Mouse (Mus musculus) activated CD4-positive, CD25-positive, alpha-beta regulatory T cell, adult 4 months (primary cell): ENCODE data around the gene Tctn3. TPM values are rescaled to one million over a fixed set of nuclear protein-coding genes. Genes with fewer than 3 reads are reported as not detected.

ENCODE experiments used
- ATAC-seq: one replicate; pipeline ENCODE4 v1.8.0; 2017
- polyA plus RNA-seq, 2 experiments: library from polyadenylated mRNA; unstranded; fragments of 100-300 nt; shearing (Covaris generic); gene quantifications; one replicate each; pipeline ENCODE4 v1.2.1; 2017

Tctn3 gene
- polyA plus RNA-seq, 2 experiments from 2014 or later, result 6.5 to 7.2 TPM

- no peak for ATAC-seq
These were observed 57.7 kb downstream of the Tctn3 start for GRCm38 (mm10) chr19:40554343-40554742.

- no peak for ATAC-seq
These were observed 58.2 kb downstream of the Tctn3 start for GRCm38 (mm10) chr19:40553849-40554248.

GRCm38 (mm10) chr19:40553014-40553789 is 58.8 kb downstream of the Tctn3 start:
- ATAC-seq, result no peak

GRCm38 (mm10) chr19:40549516-40550135 is 62.4 kb downstream of the Tctn3 start:
- no peak for ATAC-seq

GRCm38 (mm10) chr19:40548796-40549515 is 63.1 kb downstream of the Tctn3 start:
- no peak for ATAC-seq

- no peak for ATAC-seq
These were observed 63.6 kb downstream of the Tctn3 start for GRCm38 (mm10) chr19:40548386-40548785.

Other genes starting within 250 kb of the Tctn3 start
- 10 to 100 TPM; 14.0 to 15.7 TPM for gene Sorbs1, start 98.5 kb downstream of the Tctn3 start, polyA plus RNA-seq
- gene Aldh18a1, start 23.8 kb downstream of the Tctn3 start, polyA plus RNA-seq, result 10 to 100 TPM; 30.9 to 48.7 TPM
- gene Entpd1, start 133 bp upstream of the Tctn3 start, polyA plus RNA-seq, result 10 to 100 TPM; 37.7 to 51.7 TPM
- 1 to 10 TPM; 1.0 to 2.2 TPM for gene Cc2d2b, start 136.5 kb upstream of the Tctn3 start, polyA plus RNA-seq
- gene Ccnj, start 219.0 kb upstream of the Tctn3 start, polyA plus RNA-seq, result 1 to 10 TPM; 3.1 to 3.2 TPM